Mouse (Mus musculus): ENCODE results near the gene Tbx5. TPM values are rescaled to one million over a fixed set of nuclear protein-coding genes. Genes with fewer than 3 reads are reported as not detected.

Tbx5 gene
- polyA plus RNA-seq, 1 experiment, result not detected

- H3ac ChIP-seq (ENCODE audit: control insufficient read depth, insufficient read length, low read depth), result no peak overlapping the region
- peaks cover 70% of the 10 kb centered on the region for H3K27me3 ChIP-seq (ENCODE audit: control insufficient read depth, insufficient read depth, insufficient read length)
- no peaks in the 10 kb centered on the region for H3K79me2 ChIP-seq (ENCODE audit: control insufficient read depth, insufficient read depth)
- no peak for TF ChIP-seq MYOG (IDR thresholded peaks at IDR 0.05; ENCODE audit: control insufficient read depth, extremely low read depth, insufficient read length)
- TF ChIP-seq CTCF (IDR thresholded peaks at IDR 0.05; ENCODE audit: control insufficient read depth, insufficient read depth, insufficient read length), result no peak
- TF ChIP-seq USF1 (IDR thresholded peaks at IDR 0.05; ENCODE audit: low read depth), result no peak
- no peak for TF ChIP-seq CEBPB (IDR thresholded peaks at IDR 0.05; ENCODE audit: low read depth)
- no peak for TF ChIP-seq FOSL1 (IDR thresholded peaks at IDR 0.05; ENCODE audit: insufficient read depth, low read length, poor library complexity, severe bottlenecking)
- TF ChIP-seq MAX (IDR thresholded peaks at IDR 0.05), result no peak
- TF ChIP-seq MYOD1 (IDR thresholded peaks at IDR 0.05; ENCODE audit: control insufficient read depth, insufficient read length, low read depth), result no peak
- no peaks in the 10 kb centered on the region for H3K36me3 ChIP-seq (ENCODE audit: control insufficient read depth, insufficient read depth)
- H3K4me3 ChIP-seq (ENCODE audit: insufficient read depth, poor library complexity, severe bottlenecking), result no peak overlapping the region
- H3K79me3 ChIP-seq (ENCODE audit: low read depth), result no peaks in the 10 kb centered on the region
Observed at GRCm38 (mm10) chr5:119796443-119797160, 35.9 kb upstream of the Tbx5 start.

DNA sequence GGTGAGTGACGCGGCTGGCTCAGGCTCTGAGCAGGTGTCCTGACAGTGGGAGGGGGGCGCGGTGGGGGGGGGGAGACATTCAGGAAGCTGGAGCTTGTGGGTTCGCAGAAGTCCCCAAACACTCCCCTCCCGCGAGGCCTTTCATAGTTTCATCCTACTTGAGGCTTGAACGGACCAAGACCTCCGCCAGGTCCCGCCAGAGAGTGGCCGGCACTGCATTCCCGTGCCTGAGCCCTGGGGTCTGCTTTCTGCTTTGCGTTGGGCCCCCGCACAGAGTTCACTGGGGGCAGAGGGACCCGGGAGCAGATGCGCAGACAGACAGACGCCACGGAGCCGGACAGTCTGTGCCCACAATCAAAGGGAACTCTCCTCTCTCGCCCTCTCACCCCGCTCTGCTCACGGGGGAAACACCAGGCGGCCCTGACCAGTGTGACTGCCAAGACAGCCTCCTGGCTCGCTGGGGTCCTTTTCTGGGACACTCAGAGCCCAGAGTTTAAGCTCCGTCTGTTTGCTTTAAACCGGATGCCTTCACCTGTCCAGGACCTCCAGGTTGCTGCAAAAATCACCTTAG, 34.8 kb upstream of the Tbx5 start:
- no peaks in the 10 kb centered on the region for H3K79me3 ChIP-seq (ENCODE audit: low read depth)
- no peaks in the 10 kb centered on the region for H3K79me2 ChIP-seq (ENCODE audit: control insufficient read depth, insufficient read depth)
- peaks cover 78% of the 10 kb centered on the region for H3K27me3 ChIP-seq (ENCODE audit: control insufficient read depth, insufficient read depth, insufficient read length)
- H3K4me3 ChIP-seq (ENCODE audit: insufficient read depth, poor library complexity, severe bottlenecking), result no peak overlapping the region
- H3K36me3 ChIP-seq (ENCODE audit: control insufficient read depth, insufficient read depth), result no peaks in the 10 kb centered on the region
- TF ChIP-seq CTCF (IDR thresholded peaks at IDR 0.05; ENCODE audit: control insufficient read depth, insufficient read depth, insufficient read length) (no peak), CEBPB (IDR thresholded peaks at IDR 0.05; ENCODE audit: low read depth) (no peak), MYOD1 (IDR thresholded peaks at IDR 0.05; ENCODE audit: control insufficient read depth, insufficient read length, low read depth) (no peak), FOSL1 (IDR thresholded peaks at IDR 0.05; ENCODE audit: insufficient read depth, low read length, poor library complexity, severe bottlenecking) (no peak), USF1 (IDR thresholded peaks at IDR 0.05; ENCODE audit: low read depth) (no peak), MAX (IDR thresholded peaks at IDR 0.05) (no peak), MYOG (IDR thresholded peaks at IDR 0.05; ENCODE audit: control insufficient read depth, extremely low read depth, insufficient read length) (no peak)
- H3ac ChIP-seq (ENCODE audit: control insufficient read depth, insufficient read length, low read depth), result no peak overlapping the region

DNA sequence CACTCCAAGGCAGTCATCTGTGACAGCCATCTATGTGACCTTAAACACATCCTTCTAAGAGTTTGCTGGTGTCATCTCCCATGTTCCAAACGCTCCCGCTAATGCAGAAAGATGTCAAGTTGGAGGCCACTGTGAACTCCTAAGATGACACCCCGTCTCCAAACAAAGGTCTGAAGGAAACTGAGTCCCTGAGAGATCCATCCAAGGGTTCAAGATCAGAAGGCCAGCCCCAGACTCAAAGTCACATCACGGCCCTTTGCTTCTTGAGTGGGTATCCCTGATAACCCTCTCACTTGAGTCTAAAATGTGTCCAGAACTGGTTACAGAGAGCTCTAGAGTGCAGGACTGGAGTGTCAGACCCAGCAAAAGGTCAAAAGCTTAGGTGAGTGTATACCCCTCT, 34.2 kb upstream of the Tbx5 start:
- Histone ChIP-seq H3K79me2 (ENCODE audit: control insufficient read depth, insufficient read depth) (no peaks in the 10 kb centered on the region), H3K36me3 (ENCODE audit: control insufficient read depth, insufficient read depth) (no peaks in the 10 kb centered on the region), H3ac (ENCODE audit: control insufficient read depth, insufficient read length, low read depth) (no peak overlapping the region), H3K27me3 (ENCODE audit: control insufficient read depth, insufficient read depth, insufficient read length) (peaks cover 84% of the 10 kb centered on the region), H3K79me3 (ENCODE audit: low read depth) (no peaks in the 10 kb centered on the region), H3K4me3 (ENCODE audit: insufficient read depth, poor library complexity, severe bottlenecking) (no peak overlapping the region)
- TF ChIP-seq CTCF (IDR thresholded peaks at IDR 0.05; ENCODE audit: control insufficient read depth, insufficient read depth, insufficient read length) (no peak), USF1 (IDR thresholded peaks at IDR 0.05; ENCODE audit: low read depth) (no peak), CEBPB (IDR thresholded peaks at IDR 0.05; ENCODE audit: low read depth) (no peak), MAX (IDR thresholded peaks at IDR 0.05) (no peak), MYOD1 (IDR thresholded peaks at IDR 0.05; ENCODE audit: control insufficient read depth, insufficient read length, low read depth) (no peak), FOSL1 (IDR thresholded peaks at IDR 0.05; ENCODE audit: insufficient read depth, low read length, poor library complexity, severe bottlenecking) (no peak), MYOG (IDR thresholded peaks at IDR 0.05; ENCODE audit: control insufficient read depth, extremely low read depth, insufficient read length) (no peak)

GRCm38 (mm10) chr5:119798713-119799418, 33.6 kb upstream of the Tbx5 start:
- Histone ChIP-seq H3K4me3 (ENCODE audit: insufficient read depth, poor library complexity, severe bottlenecking) (no peak overlapping the region), H3K36me3 (ENCODE audit: control insufficient read depth, insufficient read depth) (no peaks in the 10 kb centered on the region), H3ac (ENCODE audit: control insufficient read depth, insufficient read length, low read depth) (no peak overlapping the region), H3K27me3 (ENCODE audit: control insufficient read depth, insufficient read depth, insufficient read length) (peaks cover 87% of the 10 kb centered on the region), H3K79me2 (ENCODE audit: control insufficient read depth, insufficient read depth) (no peaks in the 10 kb centered on the region), H3K79me3 (ENCODE audit: low read depth) (no peaks in the 10 kb centered on the region)
- TF ChIP-seq MYOD1 (IDR thresholded peaks at IDR 0.05; ENCODE audit: control insufficient read depth, insufficient read length, low read depth), result no peak
- TF ChIP-seq MAX (IDR thresholded peaks at IDR 0.05), result no peak
- TF ChIP-seq USF1 (IDR thresholded peaks at IDR 0.05; ENCODE audit: low read depth), result no peak
- no peak for TF ChIP-seq MYOG (IDR thresholded peaks at IDR 0.05; ENCODE audit: control insufficient read depth, extremely low read depth, insufficient read length)
- TF ChIP-seq CTCF (IDR thresholded peaks at IDR 0.05; ENCODE audit: control insufficient read depth, insufficient read depth, insufficient read length), result no peak
- TF ChIP-seq FOSL1 (IDR thresholded peaks at IDR 0.05; ENCODE audit: insufficient read depth, low read length, poor library complexity, severe bottlenecking), result no peak
- TF ChIP-seq CEBPB (IDR thresholded peaks at IDR 0.05; ENCODE audit: low read depth), result no peak

- Histone ChIP-seq H3K27me3 (ENCODE audit: control insufficient read depth, insufficient read depth, insufficient read length) (peaks cover 87% of the 10 kb centered on the region), H3K79me3 (ENCODE audit: low read depth) (no peaks in the 10 kb centered on the region), H3ac (ENCODE audit: control insufficient read depth, insufficient read length, low read depth) (no peak overlapping the region), H3K36me3 (ENCODE audit: control insufficient read depth, insufficient read depth) (no peaks in the 10 kb centered on the region), H3K4me3 (ENCODE audit: insufficient read depth, poor library complexity, severe bottlenecking) (no peak overlapping the region), H3K79me2 (ENCODE audit: control insufficient read depth, insufficient read depth) (no peaks in the 10 kb centered on the region)
- no peak for TF ChIP-seq MAX (IDR thresholded peaks at IDR 0.05)
Observed at GRCm38 (mm10) chr5:119799419-119800242, 32.8 kb upstream of the Tbx5 start.

Measured in C2C12 (cell line).